Mouse (Mus musculus) left cerebral cortex, adult 8-10 months (tissue): ENCODE results near the gene Slc10a4. TPM values are rescaled to one million over a fixed set of nuclear protein-coding genes. Genes with fewer than 3 reads are reported as not detected.
"Not testable (repeated sequence)": the region's sequence is repeated elsewhere in the genome, so short reads cannot be mapped to it uniquely, and the experiment has no call there.

Source experiments
- DNase-seq, 2 experiments: peaks; one replicate each; pipeline ENCODE4 v3.0.0; 2022; ENCODE audit warnings: low spot score in 2 of 2
- total RNA-seq, 4 experiments: library from RNA; stranded (reverse); gene quantifications; 2 replicates each; pipeline ENCODE4 v1.2.4; 2022

Slc10a4 gene
- total RNA-seq, 4 experiments from 2014 or later, result 4.0 to 5.2 (median 4.6) TPM

DNA sequence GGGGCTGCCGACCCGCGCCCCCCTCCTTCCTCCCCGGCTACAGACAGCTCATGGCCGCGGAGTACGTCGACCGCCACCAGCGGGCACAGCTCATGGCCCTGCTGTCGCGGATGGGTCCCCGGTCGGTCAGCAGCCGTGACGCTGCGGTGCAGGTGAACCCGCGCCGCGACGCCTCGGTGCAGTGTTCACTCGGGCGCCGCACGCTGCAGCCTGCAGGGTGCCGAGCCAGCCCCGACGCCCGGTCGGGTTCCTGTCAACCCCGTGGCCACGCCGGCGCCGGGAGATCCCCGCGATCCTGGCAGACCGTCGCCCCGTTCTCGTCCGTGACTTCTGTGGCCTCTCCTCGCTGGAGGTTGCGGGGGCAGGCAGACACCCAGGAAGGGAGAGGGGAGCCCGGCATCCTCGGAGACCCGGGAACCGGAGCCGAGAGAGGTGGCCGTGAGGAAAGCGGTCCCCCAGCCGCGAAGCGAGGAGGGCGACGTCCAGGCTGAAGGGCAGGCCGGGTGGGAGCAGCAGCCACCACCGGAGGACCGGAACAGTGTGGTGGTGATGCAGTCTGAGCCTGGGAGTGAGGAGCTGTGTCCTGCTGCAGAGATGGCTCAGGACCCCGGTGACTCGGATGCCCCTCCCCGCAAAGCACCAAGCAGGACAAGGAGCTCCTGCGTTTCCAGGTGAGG lies 7.1 kb downstream of the Slc10a4 start:
- DNase-seq, result not testable (repeated sequence)

- no peak for DNase-seq
Measured at GRCm38 (mm10) chr5:73014745-73015144, 8.1 kb downstream of the Slc10a4 start.

- DNase-seq, result no peak
Measured at GRCm38 (mm10) chr5:73023801-73024200, 17.1 kb downstream of the Slc10a4 start.

- no peak for DNase-seq
Measured at GRCm38 (mm10) chr5:73028646-73029045, 22.0 kb downstream of the Slc10a4 start.

GRCm38 (mm10) chr5:73032481-73032880 lies 25.8 kb downstream of the Slc10a4 start:
- no peak for DNase-seq

DNA sequence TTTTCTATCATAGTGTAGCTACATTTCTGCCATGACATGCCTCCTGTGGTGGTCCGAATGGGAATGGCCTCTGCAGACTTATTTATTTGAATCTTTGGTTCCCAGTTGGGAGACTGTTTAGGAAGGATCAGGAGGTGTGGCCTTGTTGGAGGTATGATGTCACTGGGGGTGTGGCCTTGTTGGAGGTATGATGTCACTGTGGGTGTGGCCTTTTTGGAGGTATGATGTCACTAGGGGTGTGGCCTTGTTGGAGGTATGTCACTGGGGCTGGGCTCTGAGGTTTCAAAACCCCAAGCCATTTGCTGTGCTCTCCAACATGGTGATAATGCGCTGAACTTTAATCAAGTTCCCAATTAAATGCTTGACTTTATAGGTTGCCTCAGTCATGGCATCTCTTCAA lies 37.4 kb downstream of the Slc10a4 start:
- no peak for DNase-seq

DNA sequence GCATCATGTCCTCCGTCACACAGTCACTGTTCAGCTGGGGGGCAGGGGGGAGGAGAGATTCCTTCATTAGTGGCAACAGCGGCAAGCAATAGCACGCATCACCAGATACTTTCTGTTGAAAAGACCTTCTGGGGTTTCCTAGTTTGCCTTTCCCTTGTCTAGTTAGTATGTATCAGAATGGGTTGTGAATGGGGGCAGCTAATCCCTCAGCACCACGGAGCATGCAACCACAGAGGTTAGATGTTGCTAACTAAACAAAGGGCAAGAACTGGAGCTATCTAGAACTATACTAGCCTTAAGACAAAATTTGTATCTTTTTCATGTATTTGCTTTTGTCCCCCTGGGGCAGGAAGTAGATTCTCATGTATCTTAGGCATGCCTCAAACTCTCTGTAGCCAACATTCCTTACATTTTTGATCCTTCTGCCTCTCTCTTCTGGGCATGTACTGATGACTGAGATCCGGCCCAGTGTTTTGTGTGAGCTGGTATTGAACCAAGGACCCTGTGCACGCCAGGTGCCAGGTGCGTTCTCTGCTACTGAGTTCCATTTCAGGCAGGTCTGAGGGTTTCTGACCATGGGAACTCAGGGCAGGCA lies 41.1 kb downstream of the Slc10a4 start:
- DNase-seq, result no peak

- DNase-seq, result no peak
Measured at GRCm38 (mm10) chr5:73053933-73054332, 47.2 kb downstream of the Slc10a4 start.

DNA sequence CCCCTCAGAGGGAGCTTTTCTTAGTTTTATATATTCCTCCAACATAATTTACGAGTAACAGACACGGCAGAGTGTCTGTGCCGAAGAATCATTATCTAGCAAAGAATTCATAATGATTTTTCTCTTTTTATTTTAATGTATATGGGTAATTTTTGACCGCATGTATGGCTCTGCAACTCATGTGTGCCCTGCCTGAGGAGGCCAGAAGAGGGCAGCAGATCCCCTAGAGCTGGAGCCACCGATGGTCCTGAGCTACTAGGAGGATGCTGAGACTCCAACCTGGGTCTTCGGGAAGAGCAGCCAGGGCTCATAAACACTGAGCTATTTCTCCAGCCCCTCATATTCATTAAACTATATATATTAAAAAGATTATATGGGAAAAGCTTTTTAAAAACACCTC lies 49.8 kb downstream of the Slc10a4 start:
- DNase-seq, result no peak

GRCm38 (mm10) chr5:73056937-73057336 lies 50.3 kb downstream of the Slc10a4 start:
- DNase-seq, result no peak

DNA sequence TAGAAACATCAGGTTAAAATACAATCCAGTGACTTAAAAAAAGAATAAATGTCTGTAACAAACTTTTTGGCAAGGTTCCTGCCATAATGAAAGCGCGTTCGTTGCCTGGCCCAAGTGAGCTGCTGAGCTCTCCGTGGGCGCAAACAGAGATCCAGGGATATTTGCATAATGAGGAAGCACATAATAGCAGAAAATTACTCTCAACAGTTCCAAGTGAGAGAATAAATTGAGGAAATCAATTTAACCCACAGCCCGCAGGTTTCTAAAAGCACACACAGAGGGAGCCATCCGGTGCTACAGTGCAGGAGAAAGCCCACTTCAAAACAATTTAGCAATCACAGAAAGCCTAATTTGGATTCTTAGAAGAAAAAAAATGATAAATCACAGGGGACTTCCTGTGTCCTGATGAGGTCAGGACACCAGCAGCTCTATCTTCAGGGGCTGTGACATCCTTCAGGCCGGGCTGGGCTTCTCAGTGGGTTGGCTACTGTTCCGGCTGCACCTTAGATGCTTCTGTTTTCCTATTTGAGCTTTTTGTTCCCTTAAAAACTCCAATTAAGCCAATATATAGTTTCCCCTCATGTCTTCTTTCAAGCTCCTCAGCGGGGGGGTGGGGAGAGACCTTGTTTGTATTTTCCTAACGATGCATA lies 54.9 kb downstream of the Slc10a4 start:
- DNase-seq, result no peak

Other genes starting within 250 kb of the Slc10a4 start
- gene Tec, start 138.4 kb upstream of the Slc10a4 start, total RNA-seq, result 1 to 10 TPM; 2.4 to 6.6 (median 3.9) TPM
- gene Slain2, start 92.6 kb upstream of the Slc10a4 start, total RNA-seq, result 10 to 100 TPM; 22.9 to 30.2 (median 24.6) TPM
- not detected for gene Gm10135, start 32.2 kb upstream of the Slc10a4 start, total RNA-seq
- gene Fryl, start 249.7 kb downstream of the Slc10a4 start, total RNA-seq, result 10 to 100 TPM; 58.6 to 81.9 (median 72.1) TPM